Mouse (Mus musculus): ENCODE results near the gene Prc1.

DNA sequence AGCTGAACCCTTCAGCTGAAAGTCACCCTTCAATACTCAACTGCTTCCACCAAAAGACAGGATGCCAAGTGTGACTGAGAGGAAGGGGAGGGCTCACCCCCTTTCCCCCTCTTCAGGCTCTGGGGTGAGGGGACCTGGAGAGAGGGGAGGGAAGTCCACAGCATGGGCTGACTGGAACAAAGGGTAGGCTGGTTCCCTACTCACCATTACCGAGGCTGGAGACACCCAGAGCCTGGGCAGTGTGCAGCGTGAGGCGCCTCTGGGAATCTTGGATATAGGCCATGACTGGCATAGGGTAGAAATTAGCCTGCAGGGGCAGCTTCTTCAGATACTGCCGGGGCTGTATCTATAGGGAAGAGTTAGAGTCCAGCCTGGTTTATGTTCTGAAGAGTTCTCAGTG is 63.8 kb downstream of the Prc1 start:
- TF ChIP-seq CTCF (IDR thresholded peaks at IDR 0.05; ENCODE audit: control insufficient read depth, insufficient read depth, insufficient replicate concordance, low read depth, low read length) (no peak), POLR2A (IDR thresholded peaks at IDR 0.05; ENCODE audit: control insufficient read depth, low read depth, low read length) (no peak)

Data from testis, adult 2 months (tissue).